Mouse (Mus musculus): Measurements from ENCODE around the gene Sh3gl3.
A peak's percentile ranks its signal among the peaks of the same experiment; 100 is the strongest.

Sh3gl3 gene

DNA sequence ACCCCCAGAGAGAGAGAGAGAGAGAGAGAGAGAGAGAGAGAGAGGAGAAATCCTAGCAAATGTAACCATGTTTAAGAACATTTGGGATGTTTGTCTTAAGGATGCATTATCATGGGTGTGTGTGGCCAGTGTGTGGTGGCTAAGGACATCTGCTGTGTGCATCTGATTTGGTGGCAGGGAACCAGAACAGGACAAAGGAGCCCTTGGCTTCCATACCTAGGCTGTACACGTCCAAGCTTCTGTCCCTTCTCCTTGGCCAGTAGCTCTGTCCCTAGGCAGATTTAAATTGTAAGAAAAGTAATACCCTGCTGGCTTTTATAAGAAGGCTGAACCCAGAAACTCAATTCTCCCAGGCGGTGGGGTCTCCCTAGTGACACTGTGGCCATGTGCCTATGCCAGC lies 121.0 kb downstream of the Sh3gl3 start:
- no peak for DNase-seq

DNA sequence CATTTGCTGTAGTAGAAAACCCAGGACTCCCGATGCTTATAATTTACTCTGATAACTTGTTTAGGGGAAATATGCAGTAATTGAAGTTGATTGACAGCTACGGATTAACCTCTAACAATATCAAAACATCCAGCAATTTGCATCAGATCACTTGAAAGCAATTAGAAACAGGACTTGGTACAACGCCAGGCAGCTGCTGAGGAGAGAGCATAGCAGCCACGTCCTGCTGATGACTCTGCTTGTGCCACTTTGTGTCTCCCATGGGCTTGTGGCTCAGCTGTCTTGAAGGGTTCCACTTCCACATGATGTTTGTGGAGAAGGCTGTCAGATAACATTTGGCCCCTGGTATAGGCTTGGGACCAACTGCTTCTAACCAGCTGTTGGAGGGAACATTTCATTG lies 134.8 kb downstream of the Sh3gl3 start:
- DNase-seq: no peak

DNA sequence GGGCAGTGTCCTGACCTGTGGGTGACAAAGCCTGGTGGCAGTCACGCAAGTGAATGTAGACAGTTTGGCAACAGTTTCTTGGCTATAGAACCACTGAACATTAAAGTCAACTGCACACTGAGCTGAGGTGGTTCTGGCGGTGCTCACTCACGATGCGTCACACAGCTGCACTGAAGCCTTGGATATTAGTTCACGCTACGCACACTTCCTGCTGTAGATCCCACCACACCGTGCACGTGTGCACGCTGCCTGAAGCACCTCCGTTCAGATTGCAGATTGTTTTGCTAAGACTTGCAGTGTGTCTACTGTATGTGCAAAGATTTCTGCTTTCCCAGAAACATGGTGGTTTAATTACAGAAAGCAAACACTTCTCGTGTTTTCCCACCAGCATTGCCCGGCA lies 144.9 kb downstream of the Sh3gl3 start:
- no peak for DNase-seq

DNA sequence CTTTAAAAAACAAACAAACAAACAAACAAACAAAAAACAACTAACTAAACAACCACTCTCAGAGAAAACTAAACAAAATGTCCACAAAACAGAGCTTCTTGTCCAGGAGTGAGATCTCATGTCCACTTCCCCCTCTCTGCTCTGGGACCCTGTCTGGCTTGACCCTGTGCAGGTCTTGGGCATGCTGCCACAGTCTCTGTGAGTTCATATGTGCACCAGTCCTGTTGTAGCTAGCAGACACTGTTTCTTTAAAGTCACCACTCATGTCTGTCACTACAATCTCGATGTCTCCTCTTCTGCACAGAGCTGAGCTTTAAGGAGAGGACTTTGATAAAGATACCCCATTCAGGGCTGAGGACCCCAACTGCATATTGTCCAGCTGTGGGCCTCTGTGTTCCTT lies 153.0 kb downstream of the Sh3gl3 start:
- no peak for DNase-seq

DNA sequence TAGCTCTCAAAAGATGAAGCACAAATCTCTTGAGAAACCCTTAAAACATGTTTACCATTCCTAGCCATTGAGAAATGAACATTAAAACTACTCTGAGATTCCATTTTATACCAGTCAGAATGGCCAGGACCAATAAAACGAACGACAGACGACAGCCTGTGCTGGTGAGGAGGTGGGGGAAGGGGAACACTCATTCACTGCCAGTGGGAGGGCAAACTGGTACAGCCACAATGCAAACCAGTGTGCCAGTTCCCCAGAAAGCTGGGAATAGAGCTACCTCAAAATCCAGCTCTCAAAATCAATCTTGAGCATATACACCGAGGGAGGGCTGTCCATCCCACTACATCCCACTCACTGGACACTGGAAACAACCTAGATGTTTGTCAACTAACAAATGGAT lies 153.6 kb downstream of the Sh3gl3 start:
- DNase-seq: no peak

DNA sequence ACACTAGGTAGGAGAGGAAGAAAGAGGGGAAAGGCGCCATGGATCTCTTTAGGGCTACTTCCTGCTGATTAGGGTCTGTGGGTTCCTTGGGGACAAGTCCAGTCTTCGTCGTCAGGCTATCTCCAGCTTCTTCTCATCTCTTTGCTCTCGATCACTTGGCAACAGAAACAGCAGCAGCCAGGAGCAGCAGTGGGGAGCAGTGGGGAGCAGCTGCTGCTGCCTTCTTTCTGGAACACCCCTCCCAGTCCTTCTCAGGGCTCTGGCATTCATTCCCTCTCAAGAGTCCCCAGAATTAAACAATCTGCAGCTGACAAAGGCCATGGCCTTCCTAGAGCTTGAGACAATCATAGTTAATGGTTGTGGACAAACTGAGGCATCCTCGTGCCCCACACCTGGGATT lies 154.2 kb downstream of the Sh3gl3 start:
- no peak for DNase-seq

DNA sequence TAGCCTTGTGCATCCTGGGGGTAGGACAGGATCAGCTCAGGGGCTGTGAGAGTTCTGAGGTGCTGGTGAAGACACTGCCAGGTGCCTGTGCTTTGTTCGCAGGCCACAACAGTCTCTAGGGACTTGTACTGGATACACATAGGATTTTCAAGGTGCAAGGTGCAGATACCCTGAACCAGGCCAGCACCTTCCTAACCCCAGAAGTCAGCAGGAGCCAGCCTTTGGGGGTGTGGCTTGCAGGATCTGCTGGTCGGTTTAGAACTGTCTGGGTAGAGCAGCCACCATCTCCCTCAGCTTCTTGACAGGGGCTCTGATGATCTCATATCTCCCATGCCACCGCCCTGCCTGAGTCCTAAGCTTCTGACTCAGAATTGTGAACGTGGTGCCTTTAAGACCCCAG lies 156.2 kb downstream of the Sh3gl3 start:
- DNase-seq: no peak

DNA sequence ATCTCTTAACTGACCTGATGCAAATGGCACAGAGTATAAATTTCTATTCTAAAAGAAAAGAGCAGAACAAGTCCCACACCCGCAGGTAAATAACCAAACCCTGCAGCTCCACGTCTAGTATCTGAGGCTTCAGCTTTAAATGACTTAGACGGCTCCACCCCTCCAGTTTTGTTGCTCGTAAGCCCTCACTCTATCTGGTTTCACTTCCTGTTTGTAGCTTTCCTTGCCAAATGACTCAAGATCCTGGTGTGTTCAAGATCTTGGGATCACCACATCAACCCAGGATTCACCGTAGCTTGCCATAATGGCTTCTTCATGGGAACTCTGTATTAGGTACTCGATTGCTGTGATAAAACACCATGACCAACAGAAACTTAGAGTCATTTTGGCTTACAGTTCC lies 157.2 kb downstream of the Sh3gl3 start:
- no peak for DNase-seq

DNA sequence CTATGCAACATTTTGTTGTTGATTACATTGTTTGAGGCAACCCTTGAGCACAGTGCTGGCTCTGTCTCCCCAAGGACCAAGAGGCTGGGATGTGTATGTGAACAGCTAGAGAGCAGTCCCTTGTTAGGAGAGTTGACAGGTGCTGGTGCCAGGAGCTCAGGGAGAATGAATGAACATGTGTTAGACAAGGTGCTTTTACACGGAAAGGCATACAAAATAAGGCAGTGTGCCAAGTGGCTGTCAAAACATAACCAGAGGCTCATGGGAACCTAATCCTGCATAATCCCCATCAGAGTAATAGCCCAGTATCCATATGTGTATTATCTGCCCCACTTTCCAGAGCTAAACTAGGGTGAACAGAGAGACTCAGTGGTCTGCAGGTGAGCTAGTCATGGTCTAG lies 160.4 kb downstream of the Sh3gl3 start:
- no peak for DNase-seq

DNA sequence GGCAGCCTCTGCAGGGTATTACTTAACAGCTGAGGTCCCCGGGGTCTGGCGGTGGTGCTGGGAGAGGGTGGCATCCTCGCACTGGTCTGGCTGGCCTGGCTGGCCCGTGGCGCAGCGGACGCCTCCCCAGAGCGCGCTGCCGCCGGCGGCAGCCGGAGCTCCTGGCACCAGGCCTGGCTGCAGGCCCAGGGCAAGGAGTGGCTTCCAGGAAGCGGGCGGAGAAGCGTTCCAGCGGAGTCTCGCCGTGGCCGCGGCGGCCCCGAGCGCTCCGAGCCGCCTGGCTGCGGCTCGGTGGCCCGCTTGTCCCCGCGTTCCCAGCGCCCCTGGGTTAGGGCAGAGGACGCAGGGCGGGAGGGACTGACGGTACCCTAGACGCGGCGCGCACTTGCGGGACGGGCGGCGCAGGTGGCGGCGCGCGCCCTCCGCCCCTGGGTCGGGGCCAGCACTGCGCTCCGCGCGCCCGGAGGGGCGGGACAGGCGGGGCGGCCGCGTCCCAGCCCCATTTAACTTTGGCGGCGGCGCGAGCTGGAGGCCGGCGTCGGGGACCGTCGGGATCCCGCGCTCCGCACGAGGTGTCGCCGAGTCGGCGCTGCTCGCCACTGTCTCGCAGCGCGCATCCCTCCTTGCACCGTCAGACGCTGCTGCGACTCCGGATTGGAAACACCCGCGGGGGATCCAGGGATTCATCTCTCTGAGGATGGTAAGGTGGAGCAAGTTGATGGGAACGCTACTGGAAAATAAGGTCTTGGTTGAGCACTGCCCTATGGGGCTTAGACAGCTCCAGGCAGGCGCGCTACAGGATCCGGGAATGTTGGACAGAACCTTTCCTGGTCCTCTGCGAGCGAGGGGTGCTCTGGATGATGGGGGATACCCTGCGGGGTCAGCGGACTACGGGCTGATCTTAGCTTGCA lies 161.8 kb downstream of the Sh3gl3 start, which contains the start of gene Adamtsl3:
TSS of gene Adamtsl3 (plus strand) at position 484 of the 911 bp plus-strand sequence.
- DNase-seq: peak in 1 of 2 experiments; percentile 46

DNA sequence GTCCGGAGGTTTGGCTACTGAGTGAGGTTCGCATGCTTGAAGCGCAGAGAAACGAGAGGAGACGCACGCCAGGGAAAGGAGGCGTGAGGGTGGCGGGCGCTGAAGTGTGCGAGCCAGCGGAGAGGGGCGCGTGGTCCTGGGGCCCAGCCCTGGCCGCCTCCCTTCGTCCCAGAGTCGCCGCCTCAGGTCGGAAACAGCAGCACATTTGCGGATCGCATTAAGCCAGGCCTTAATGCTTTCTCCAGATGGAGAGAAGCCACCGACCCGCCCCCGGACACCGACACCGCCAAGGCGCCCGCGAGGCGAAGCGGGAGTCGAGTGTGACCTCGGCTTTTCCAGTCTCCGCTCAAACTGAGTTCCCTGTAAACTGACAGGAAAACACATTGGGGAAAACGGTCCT lies 162.5 kb downstream of the Sh3gl3 start:
- no peak for DNase-seq

DNA sequence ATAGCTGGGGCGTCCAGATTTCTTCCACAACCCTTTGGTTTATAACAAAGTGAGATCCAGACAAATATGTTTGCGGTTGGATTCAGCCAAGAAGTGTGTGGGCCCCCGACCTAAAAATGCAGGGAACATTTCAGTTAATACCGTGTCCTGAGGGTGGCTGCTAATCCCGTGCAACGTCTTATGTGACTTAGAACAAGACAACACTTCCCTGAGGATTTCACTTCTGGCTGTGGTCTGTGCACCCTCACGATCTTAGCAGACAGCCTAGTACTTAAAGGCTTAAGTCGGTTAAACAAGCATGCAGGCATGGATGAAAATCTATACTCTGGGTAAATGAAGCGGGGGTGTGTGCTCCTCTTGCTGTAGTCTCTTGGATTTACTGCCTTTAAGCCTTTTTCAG lies 164.5 kb downstream of the Sh3gl3 start:
- no peak for DNase-seq

DNA sequence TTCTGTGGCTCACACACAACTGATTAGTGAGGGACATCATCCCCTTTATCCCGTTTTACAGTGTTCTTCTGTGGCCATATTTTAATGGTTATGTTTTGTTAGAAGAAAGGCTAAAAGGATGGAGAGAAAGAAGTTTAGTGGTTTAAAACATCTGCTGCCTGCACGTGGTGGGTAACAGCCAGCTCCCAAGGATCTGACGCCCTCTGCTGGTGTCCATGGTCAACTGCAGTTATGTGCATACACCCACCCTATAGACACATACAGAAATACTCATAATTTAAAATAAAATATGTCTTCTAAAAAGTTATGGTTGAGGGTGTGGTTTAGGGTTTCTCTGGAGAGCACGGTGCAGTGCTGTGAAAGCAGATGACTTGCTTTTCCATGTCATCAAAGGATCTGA lies 164.9 kb downstream of the Sh3gl3 start:
- DNase-seq: no peak

DNA sequence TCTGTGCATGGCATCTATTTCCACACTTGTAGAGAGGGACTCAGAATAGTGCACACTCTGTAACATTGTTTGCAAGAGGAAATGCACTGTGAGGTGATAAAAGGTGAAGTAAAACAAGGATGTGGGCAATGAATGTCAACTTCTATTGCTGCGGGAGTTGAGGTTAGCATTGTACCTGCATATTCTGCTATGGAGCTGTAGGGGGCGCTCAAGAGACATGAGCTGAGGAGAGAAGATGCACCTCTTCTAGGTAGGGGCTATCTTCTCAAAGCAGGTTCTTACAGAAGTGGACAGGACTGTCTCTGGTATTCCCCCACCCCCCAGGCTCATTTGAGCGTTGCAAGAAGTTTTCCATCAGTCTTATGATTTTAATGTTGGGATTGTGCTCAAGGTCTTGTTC lies 165.6 kb downstream of the Sh3gl3 start:
- no peak for DNase-seq

DNA sequence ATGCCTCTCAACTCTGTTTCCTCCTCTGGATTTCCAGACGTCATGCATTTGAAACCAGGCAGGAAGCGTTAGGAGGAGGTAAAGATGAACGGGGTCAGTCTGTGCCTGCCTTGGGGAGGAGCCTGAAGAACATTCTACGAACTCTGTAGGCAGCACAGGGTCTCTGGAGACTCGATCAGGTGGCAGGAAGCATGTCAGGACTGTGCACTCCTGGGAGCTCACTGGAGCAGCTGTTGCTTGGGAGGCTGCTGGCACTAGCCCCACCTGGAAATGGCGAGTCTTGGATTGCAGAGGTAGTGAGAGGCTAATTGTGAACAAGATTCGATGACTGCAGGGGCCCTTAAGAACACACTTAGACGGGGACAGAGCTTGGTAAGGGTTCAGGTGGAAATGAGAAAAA lies 167.8 kb downstream of the Sh3gl3 start:
- no peak for DNase-seq

DNA sequence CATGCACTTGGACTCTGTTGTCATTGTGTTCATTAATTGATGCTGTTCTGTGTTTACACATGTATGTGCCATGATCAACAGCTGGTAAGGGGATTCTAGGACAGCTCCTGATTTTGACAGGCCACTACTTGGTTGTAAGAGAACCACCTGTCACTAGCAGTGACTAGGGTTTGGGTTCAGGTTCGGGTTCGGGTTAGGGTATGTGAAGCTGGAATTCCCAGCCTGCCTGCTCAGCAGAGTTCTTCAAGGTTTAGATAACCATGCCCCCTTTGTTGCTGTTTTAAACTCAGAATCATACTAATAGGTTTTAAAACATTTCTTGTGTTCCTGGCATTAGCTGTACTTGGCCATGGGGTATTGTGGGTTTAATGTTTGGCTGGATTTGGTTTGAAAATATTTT lies 173.1 kb downstream of the Sh3gl3 start:
- DNase-seq: no peak

DNA sequence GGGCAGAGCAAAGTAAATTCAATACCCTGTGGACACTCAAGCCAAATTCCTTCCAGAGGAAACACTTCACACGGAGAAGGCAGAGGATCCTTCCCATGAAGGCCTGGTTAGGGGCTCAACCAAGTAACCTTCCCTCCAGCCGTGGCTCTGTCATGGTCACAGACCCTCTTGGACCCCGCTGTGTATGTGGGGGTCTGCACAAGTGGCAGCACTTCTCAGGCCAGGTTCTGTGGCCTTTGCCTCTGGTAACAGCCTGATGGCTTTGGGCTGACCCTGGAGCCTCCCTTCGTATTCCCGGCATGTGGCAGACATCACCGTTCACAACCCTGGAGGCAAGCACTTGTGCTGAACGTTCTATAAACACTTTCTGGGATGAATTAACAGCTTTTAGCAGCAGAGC lies 176.2 kb downstream of the Sh3gl3 start:
- no peak for DNase-seq

DNA sequence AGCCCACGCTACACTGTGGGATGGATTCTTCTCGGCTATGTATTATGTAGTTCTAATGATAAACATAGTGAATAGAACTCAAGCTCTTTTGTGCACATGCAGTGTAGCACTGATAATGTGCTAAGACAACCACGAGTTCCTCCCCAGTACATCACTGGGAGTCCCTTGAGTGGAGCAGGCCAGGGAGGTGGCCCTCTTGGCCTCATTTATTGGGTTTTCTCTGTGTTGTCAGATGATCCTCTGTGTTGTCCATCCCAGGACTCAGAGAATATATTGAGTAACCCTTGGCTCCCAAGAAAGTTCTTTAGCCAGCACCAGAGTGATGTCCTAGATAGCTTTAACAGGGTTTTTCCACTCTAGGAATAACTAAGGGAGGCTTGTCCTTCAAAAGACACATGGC lies 176.8 kb downstream of the Sh3gl3 start:
- DNase-seq: no peak

All from lung, adult 18-20 months (tissue).